Mouse (Mus musculus): ENCODE measurements around the gene Trp73. TPM values are rescaled to one million over a fixed set of nuclear protein-coding genes. Genes with fewer than 3 reads are reported as not detected.
A peak's percentile ranks its signal among the peaks of the same experiment; 100 is the strongest.

The Trp73 gene
- polyA plus RNA-seq (2016; fragmentation: Nextera tagmentation; extraction: Ambion mirVana), result 0.09 TPM in 1 of 2 replicates, not detected in the other

DNA sequence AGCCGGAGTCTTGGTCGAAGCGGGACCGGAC, at the start of gene Trp73:
TSS of gene Trp73 (minus strand) at position 27 of the 31 bp plus-strand sequence.
- H3K9me3 ChIP-seq, result no peaks in the 10 kb centered on the region

DNA sequence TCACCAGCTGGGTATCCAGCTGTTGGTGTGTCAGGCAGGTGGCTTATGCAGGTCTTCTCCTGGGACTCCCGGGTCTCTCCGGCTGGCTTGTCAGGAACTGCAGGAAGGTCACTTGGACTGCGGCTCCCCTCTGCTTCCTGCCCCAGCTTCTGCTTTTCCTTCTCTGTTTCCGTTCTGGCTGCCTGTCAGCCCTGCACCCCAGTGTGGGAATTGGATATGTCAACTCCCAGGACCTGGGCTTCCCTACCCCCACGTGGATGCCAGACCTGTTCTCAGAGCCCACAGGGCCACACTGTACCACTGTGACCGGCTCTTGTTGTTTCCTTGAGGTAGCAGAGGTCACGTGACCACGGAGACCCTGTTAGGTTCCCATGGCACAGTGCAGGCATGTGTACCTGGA, 48.9 kb upstream of the Trp73 start:
- no peaks in the 10 kb centered on the region for H3K9me3 ChIP-seq
- H3K27ac ChIP-seq, result 0 out of 2 replicates have a peak overlapping the region, but pooled peaks have one; percentile 6
- H3K4me3 ChIP-seq, result no peak overlapping the region
- no peak for DNase-seq (ENCODE audit: low spot score)
- H3K4me1 ChIP-seq, result peaks cover 30% of the 10 kb centered on the region
- H3K27me3 ChIP-seq (ENCODE audit: insufficient read depth, poor library complexity, severe bottlenecking), result peaks cover 16% of the 10 kb centered on the region
- WGBS, result 62% methylated on average over 8 of the region's 8 CpGs
- H3K36me3 ChIP-seq, result no peaks in the 10 kb centered on the region

More for the DNA sequence above, at the start of gene Trp73:
- peak within 1 kb of the TSS; percentile 87 for H3K4me3 ChIP-seq
- peaks cover 33% of the 10 kb centered on the region for H3K4me1 ChIP-seq
- no peak for DNase-seq (ENCODE audit: low spot score)
- H3K27me3 ChIP-seq (ENCODE audit: insufficient read depth, poor library complexity, severe bottlenecking), result peaks cover 76% of the 10 kb centered on the region
- no peaks in the 10 kb centered on the region for H3K36me3 ChIP-seq
- 0% methylated on average over 4 of the region's 4 CpGs for WGBS
- H3K27ac ChIP-seq, result peak within 1 kb of the TSS; percentile 3; the same call in 1 of the 2 replicates

DNA sequence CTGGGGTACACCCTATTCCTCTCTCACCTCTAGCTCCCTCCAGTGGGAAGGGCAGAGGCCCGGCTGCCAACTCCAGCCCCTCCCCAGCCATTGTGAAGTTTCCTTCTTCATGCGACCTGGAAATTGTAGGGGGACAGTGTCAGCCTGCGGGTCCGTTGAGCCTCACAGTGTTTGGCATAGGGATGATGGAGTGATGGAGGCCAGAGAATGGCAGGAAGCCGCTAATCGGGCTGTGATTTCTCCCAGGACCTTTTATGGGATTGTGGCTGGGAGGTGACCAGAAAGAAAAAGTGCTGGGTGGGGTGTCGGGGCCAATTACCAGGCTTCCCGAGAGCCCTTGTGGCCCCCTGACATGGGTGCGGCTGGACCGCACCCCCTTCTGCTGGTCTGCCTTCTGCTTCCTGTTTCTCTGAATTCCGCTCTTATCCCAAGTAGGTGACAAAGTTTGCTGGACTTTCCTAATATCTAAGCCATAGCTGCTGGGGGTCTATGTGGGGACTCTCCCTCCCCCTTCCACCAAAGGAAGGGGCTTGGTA, 46.1 kb upstream of the Trp73 start:
- Histone ChIP-seq H3K9me3 (no peaks in the 10 kb centered on the region), H3K27me3 (ENCODE audit: insufficient read depth, poor library complexity, severe bottlenecking) (peaks cover 16% of the 10 kb centered on the region), H3K4me1 (peaks cover 39% of the 10 kb centered on the region), H3K4me3 (no peak overlapping the region), H3K36me3 (no peaks in the 10 kb centered on the region), H3K27ac (peak overlapping the region; percentile 1)
- DNase-seq (ENCODE audit: low spot score), result no peak
- 54% methylated on average over 11 of the region's 11 CpGs for WGBS

DNA sequence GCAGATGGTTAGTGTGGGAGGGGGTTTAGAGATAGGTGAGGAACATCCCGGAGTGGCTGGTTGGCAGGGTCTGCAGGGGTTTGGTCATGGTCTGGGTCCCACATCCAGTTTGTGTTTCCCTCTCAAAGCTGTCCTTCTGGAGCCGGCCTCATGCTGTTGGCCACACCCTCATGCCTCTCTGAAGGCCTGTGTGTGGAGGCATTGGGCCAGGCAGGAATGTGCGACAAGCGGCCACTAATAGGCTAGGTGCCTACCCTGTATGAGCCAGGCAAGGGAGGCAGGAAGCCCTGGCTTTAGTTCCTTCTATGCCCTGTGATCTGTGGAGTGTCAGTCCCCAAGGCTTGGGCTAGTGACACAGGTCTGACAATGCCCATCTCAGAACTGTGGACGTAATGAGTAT, 45.0 kb upstream of the Trp73 start:
- peaks cover 10% of the 10 kb centered on the region; the same call in 1 of the 2 replicates for H3K27me3 ChIP-seq (ENCODE audit: insufficient read depth, poor library complexity, severe bottlenecking)
- WGBS, result 62% methylated on average over 5 of the region's 5 CpGs
- no peaks in the 10 kb centered on the region for H3K36me3 ChIP-seq
- H3K27ac ChIP-seq, result peak overlapping the region; percentile 59; the same call in 1 of the 2 replicates
- peaks cover 39% of the 10 kb centered on the region for H3K4me1 ChIP-seq
- no peaks in the 10 kb centered on the region for H3K9me3 ChIP-seq
- DNase-seq (ENCODE audit: low spot score), result no peak
- no peak overlapping the region for H3K4me3 ChIP-seq

DNA sequence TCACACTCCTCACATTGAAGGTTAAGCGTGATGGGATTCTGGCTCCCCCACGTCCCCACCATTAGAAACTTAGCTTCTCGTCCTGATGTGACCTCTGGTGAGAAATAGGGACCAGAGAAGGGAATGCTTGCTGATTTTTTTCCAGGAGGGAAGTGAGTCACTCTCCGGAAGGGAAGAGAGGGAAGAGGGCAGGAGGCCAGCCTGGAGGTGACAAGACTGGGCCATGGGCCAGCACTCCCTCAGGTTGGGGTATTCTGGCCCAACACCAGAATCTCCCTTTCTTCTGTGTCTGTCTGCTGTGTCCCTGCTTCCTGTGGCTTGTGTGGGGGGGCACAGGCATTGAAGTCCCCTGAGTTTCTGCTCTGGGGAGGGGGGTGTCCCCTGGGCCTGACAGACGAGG, 43.6 kb upstream of the Trp73 start:
- 46% methylated on average over 5 of the region's 5 CpGs for WGBS
- no peak for DNase-seq (ENCODE audit: low spot score)

DNA sequence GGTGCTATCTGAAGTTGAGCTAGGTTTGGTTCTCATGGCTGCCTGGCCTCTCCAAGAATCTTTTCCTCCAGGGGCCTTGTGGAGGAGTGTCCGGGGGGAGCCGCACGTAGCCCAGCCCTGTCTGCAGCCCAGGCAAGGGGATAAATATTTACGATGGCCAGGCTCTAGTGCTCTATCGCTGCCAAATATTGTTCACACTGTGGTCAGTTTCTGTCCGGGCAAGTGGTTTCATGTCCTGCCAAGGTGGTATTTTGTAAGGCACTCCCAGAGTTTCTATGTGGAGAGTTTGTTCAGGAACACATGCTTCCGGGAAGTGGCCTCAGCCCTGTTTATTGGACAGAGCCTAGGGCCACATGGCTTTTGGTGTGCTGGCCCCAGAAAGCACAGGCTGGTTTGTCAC, 41.0 kb upstream of the Trp73 start:
- H3K4me3 ChIP-seq, result no peak overlapping the region
- H3K9me3 ChIP-seq, result no peaks in the 10 kb centered on the region
- H3K27ac ChIP-seq, result no peak overlapping the region
- peaks cover 28% of the 10 kb centered on the region for H3K4me1 ChIP-seq
- peaks cover 12% of the 10 kb centered on the region for H3K27me3 ChIP-seq (ENCODE audit: insufficient read depth, poor library complexity, severe bottlenecking)
- peaks cover 5% of the 10 kb centered on the region; the same call in 1 of the 2 replicates for H3K36me3 ChIP-seq
- no peak for DNase-seq (ENCODE audit: low spot score)
- 83% methylated on average over 7 of the region's 7 CpGs for WGBS

More for the DNA sequence above, 43.6 kb upstream of the Trp73 start:
- H3K4me3 ChIP-seq, result no peak overlapping the region
- H3K9me3 ChIP-seq, result no peaks in the 10 kb centered on the region
- no peak overlapping the region for H3K27ac ChIP-seq
- H3K27me3 ChIP-seq (ENCODE audit: insufficient read depth, poor library complexity, severe bottlenecking), result peaks cover 9% of the 10 kb centered on the region; the same call in 1 of the 2 replicates
- H3K4me1 ChIP-seq, result peaks cover 35% of the 10 kb centered on the region
- peaks cover 5% of the 10 kb centered on the region; the same call in 1 of the 2 replicates for H3K36me3 ChIP-seq

DNA sequence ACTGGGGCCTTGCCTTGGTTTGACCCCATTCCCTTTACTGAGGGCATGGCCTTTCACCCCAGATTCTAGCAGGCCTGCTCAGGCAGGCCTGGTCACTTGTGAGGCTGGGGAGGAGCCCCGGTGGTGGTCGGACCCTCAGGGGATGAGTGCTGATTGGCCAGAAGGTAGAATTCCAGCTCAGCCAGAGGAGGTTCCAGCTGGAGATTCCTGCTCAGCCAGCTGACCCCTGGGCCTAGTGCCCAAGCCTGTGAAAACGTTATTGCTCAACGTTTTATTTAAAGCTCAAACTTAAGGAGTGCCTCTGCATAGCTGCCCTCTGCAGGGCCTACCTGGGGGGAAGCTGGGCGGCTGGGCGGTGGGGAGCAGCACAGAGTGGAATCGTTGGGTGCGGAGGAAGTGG, 37.2 kb upstream of the Trp73 start:
- Histone ChIP-seq H3K27me3 (ENCODE audit: insufficient read depth, poor library complexity, severe bottlenecking) (peaks cover 44% of the 10 kb centered on the region), H3K27ac (no peak overlapping the region), H3K36me3 (peaks cover 5% of the 10 kb centered on the region; the same call in 1 of the 2 replicates), H3K4me1 (peaks cover 13% of the 10 kb centered on the region), H3K4me3 (no peak overlapping the region), H3K9me3 (no peaks in the 10 kb centered on the region)
- DNase-seq (ENCODE audit: low spot score), result no peak
- 64% methylated on average over 8 of the region's 8 CpGs for WGBS

DNA sequence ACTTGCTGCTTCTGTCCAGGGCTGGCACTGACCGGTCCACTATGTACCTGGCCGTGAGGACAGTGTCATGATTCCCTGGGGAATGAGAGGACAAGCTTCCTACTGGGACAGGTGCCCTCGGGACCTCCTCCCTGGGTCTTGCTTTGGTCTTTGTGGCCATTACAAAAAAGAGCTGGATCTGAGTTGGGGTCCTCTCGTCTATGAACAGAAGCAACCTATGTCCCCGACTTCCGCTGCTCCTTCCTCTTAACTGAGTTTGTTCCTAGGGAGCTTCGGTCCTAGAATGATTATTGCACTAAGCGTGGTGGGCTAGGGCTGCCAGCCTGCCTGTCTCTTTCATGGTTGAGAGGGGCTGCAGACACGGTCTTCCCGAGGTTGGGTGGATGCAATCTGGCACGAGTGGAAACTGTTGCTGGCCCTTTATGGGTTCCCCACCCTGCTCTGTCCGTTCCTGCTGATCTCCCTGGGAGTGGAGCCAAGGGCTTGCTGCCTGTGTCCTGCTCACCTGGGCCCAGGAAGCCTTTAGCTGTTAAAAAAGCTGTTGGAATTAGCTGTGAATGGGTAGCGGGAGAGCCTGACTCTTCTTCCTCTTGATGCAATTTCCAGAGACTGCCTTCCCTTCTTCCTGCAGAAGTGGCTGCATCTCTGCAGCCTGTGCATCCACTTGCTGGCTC, 32.1 kb upstream of the Trp73 start:
- Histone ChIP-seq H3K4me1 (peaks cover 42% of the 10 kb centered on the region), H3K4me3 (peak overlapping the region; percentile 76), H3K9me3 (no peaks in the 10 kb centered on the region), H3K36me3 (no peaks in the 10 kb centered on the region), H3K27me3 (ENCODE audit: insufficient read depth, poor library complexity, severe bottlenecking) (peaks cover 84% of the 10 kb centered on the region), H3K27ac (no peak overlapping the region)
- 31% methylated on average over 13 of the region's 13 CpGs for WGBS
- DNase-seq (ENCODE audit: low spot score), result no peak

DNA sequence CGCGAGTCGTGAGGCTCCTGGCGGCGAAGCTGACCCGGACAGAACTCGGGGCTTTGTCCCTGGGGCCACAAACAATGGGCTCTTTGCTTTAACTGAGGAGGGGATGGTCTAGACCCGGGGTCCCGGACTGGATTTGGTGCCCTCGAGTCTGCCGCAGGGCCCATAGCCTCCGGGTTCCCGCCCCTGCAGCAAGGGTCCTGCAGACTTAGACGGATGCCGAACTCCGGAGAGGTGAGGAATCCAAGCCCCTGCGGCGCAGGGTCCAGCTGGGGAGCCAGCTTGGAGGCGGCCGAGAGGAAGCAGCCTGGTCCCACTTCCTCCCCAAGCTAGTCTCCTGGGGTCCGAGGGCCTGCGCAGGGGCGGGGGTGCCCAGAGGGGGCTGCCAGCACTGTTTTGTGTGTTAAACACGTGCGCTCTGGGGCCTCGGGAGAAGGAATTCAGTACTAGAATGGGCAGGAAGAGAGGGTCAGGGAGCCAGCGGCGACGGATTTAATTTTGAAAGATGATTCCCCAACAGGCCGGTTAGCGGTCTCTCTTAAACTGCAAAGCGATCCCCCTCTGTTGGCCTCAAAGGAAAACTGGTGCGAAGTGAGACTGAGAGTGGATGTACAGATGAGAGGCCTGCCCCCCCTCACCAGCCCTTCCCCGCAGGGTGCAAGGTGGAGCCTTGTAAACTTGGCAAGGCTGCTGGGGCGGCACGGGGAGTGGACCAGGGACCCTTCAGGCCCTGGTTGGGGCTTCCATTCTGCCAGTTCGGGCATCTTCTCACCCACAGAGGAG, 31.3 kb upstream of the Trp73 start:
- no peak for DNase-seq (ENCODE audit: low spot score)
- peak overlapping the region; percentile 74 for H3K27ac ChIP-seq
- H3K9me3 ChIP-seq, result no peaks in the 10 kb centered on the region
- peak overlapping the region; percentile 76 for H3K4me3 ChIP-seq
- no peaks in the 10 kb centered on the region for H3K36me3 ChIP-seq
- H3K4me1 ChIP-seq, result peaks cover 42% of the 10 kb centered on the region
- 1% methylated on average over 37 of the region's 37 CpGs for WGBS
- H3K27me3 ChIP-seq (ENCODE audit: insufficient read depth, poor library complexity, severe bottlenecking), result peaks cover 81% of the 10 kb centered on the region

DNA sequence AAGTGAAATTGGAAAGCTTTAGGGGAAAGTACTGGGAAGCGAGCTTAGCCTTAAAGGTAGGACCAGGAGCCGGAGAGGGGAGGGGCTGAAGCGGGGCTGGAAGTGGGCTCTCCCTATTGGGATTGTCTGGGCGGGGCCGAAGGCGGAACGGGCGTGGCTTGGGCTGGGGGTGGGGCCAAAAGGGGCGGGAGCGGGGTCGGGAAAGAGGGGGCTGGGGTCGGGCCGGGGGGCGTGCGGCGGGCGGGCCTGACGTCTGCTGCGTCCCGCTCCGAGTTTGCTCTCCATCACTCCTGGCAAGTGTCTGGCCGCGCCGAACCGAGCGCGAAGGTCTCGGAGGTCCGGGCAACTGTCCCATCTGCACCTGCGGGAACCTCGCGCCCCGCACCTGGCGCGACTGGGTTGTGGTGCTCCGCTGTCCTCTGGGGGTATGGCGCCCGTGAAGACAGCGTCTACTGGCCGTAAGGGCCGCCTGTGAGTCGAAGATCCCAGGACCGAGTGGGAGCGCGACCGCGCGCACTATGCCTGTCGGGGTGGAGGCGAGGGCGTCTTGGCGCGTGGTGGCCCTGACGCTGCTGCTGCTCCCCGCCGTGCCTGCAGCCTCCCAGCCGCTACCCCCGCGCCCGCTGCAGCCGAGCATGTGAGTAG, 30.6 kb upstream of the Trp73 start, which contains the start of gene Megf6:
TSS of gene Megf6 (plus strand) at position 225 of the 645 bp plus-strand sequence.
- peaks cover 37% of the 10 kb centered on the region for H3K4me1 ChIP-seq
- H3K27ac ChIP-seq, result peak within 1 kb of the TSS; percentile 74
- peaks cover 74% of the 10 kb centered on the region for H3K27me3 ChIP-seq (ENCODE audit: insufficient read depth, poor library complexity, severe bottlenecking)
- DNase-seq (ENCODE audit: low spot score), result peak; percentile 86
- H3K4me3 ChIP-seq, result peak within 1 kb of the TSS; percentile 76
- H3K36me3 ChIP-seq, result no peaks in the 10 kb centered on the region
- WGBS, result under 1% methylated on average over 61 of the region's 61 CpGs
- no peaks in the 10 kb centered on the region for H3K9me3 ChIP-seq

DNA sequence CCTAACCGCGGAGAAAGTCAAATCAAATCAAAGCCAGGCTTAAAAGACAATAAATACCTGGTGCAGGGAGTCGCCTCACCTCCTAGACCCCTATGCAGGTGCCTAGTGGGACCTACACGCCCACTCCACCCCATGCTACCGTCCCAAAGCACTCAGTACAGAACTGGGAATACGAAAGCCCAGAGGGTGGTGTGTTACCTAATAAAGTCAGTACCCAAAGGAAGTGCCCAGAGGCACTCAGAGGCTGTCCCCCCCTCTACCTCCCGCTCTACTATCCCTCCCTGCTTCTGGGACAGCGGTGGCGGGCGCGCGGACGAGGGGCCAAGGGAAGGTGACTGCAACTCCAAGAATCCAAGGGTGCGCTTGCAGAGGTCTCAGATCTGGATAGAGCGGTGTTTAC, 30.0 kb upstream of the Trp73 start:
- Histone ChIP-seq H3K36me3 (no peaks in the 10 kb centered on the region), H3K9me3 (no peaks in the 10 kb centered on the region), H3K4me1 (peaks cover 37% of the 10 kb centered on the region), H3K27me3 (ENCODE audit: insufficient read depth, poor library complexity, severe bottlenecking) (peaks cover 68% of the 10 kb centered on the region), H3K27ac (no peak overlapping the region), H3K4me3 (peak overlapping the region; percentile 76)
- WGBS, result 2% methylated on average over 15 of the region's 15 CpGs
- DNase-seq (ENCODE audit: low spot score), result no peak

DNA sequence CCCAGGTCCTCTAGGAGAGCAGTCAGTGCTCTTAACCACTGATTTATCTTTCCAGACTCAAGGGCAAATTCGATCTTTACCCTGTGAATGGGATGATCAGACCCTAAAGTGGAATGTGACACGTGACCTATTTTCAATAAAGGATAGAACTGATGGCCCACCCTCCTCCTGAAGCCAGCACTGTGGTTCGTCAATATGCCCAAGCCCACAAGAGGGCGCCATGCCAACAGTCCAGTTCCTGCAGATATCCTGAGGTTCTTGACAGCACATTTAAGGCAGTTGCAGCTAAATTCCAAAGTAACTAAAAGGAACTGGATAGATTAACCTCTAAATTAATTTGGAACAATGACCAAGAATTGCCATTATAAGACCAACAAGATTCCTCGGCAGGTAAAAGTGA, 27.0 kb upstream of the Trp73 start:
- Histone ChIP-seq H3K4me3 (no peak overlapping the region), H3K4me1 (peaks cover 27% of the 10 kb centered on the region), H3K36me3 (no peaks in the 10 kb centered on the region), H3K27me3 (ENCODE audit: insufficient read depth, poor library complexity, severe bottlenecking) (peaks cover 38% of the 10 kb centered on the region), H3K27ac (no peak overlapping the region), H3K9me3 (no peaks in the 10 kb centered on the region)
- WGBS, result 22% methylated on average over 5 of the region's 5 CpGs
- DNase-seq (ENCODE audit: low spot score), result no peak

DNA sequence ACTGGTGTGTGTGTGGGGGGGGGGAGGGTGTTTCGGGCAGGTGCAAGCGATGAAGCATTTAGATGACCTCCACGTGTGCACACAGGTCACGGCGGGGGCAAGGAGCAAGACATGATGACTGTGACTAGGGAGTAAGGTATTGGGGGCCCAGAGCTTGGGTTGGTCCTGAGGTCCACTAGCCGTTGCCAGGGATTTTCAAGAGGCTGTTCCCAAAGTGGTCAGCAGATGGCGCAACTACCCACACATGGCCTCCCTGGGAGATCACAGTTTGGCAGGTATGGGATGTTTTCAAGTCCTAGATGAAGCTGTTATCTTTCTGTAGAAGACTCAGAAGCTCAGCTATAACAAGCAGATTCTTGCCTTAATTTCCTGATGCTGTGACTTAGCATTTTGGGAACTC, 23.3 kb upstream of the Trp73 start:
- peaks cover 7% of the 10 kb centered on the region for H3K36me3 ChIP-seq
- H3K27ac ChIP-seq, result no peak overlapping the region
- DNase-seq (ENCODE audit: low spot score), result no peak
- H3K4me1 ChIP-seq, result peaks cover 25% of the 10 kb centered on the region
- WGBS, result 10% methylated on average over 7 of the region's 7 CpGs
- peaks cover under 1% of the 10 kb centered on the region for H3K27me3 ChIP-seq (ENCODE audit: insufficient read depth, poor library complexity, severe bottlenecking)
- H3K4me3 ChIP-seq, result no peak overlapping the region
- no peaks in the 10 kb centered on the region for H3K9me3 ChIP-seq
